Mouse (Mus musculus) heart, adult 2 months (tissue): Measurements from ENCODE around the gene Lyrm9.

Experiments used
- CTCF ChIP-seq: fragments of 200-600 bp; IDR thresholded peaks from 2 replicates; pipeline ENCODE4 v1.8.1; 2022; ENCODE audit warnings: antibody characterized with exemption, mild to moderate bottlenecking, moderate library complexity
- EP300 ChIP-seq: fragments of 200-500 bp; IDR thresholded peaks from 2 replicates; pipeline ENCODE4 v1.6.1; 2011; ENCODE audit warnings: low read depth, low read length, control low read depth; ENCODE audit not compliant: insufficient read depth
- POLR2A ChIP-seq: fragments of 200-500 bp; IDR thresholded peaks from 2 replicates; pipeline ENCODE4 v1.6.1; 2011; ENCODE audit warnings: mild to moderate bottlenecking, low read depth, low read length, control low read depth; ENCODE audit not compliant: insufficient read depth

DNA sequence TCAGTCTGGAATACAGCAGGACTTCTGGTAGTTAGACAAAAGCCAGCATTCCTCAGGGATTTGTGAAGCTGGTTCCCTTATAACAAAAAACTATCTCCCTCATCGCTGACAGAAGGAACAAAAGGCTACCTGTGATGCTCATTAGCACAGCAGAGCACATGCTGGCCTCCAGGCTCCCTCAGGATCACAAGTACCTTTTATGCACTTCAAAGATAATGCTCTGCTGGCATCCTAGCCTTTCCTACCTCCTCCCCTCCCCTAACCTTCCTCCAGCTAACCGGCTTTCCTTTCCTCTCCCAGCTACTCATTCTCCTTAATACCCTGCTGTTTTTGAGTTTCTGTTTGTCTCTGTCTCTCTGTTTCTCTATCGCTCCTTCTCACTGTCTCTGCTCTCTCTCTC, 31.2 kb downstream of the Lyrm9 start:
- TF ChIP-seq EP300 (no peak), CTCF (no peak), POLR2A (no peak)
